Mouse (Mus musculus) urinary bladder, adult 2 months (tissue): ENCODE results near the gene Senp3. TPM values are rescaled to one million over a fixed set of nuclear protein-coding genes. Genes with fewer than 3 reads are reported as not detected.
A peak's percentile ranks its signal among the peaks of the same experiment; 100 is the strongest.

Source experiments
- DNase-seq: peaks from one replicate; pipeline ENCODE4 v3.0.0; 2022; ENCODE audit warnings: low spot score
- polyA plus RNA-seq: library from polyadenylated mRNA; depleted of rRNA; stranded (reverse); fragments of >200 nt; gene quantifications from 2 replicates; pipeline ENCODE4 v1.2.3, GENCODE M21; 2012

Gene Senp3
- polyA plus RNA-seq, 1 experiment = 108 TPM

DNA sequence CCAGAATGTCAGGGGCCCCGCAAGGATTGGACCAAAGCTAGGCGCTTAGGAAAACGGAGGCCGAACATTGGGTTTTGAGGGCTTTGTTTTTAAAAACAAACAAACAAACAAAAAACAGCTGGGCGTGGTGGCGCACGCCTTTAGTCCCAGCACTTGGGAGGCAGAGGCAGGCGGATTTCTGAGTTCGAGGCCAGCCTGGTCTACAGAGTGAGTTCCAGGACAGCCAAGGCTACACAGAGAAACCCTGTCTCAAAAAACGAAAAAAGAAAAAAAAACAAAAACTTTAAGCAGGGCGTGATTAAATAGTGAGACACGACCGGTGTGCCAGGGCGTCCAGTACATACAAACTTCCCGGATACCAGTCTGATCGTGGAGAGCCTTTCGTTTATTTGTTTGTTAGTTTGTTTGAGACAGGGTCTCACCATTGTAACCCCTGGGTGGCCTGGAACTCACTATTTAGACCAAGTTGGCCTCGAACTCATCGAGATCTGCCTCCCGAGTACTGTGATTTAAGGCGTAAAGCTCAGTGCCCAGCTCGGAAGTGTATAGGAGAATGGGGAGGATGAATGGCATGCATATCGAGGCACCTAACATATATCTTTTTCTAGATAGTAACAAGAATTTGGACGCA, 440 bp upstream of the Senp3 start:
- no peak for DNase-seq

DNA sequence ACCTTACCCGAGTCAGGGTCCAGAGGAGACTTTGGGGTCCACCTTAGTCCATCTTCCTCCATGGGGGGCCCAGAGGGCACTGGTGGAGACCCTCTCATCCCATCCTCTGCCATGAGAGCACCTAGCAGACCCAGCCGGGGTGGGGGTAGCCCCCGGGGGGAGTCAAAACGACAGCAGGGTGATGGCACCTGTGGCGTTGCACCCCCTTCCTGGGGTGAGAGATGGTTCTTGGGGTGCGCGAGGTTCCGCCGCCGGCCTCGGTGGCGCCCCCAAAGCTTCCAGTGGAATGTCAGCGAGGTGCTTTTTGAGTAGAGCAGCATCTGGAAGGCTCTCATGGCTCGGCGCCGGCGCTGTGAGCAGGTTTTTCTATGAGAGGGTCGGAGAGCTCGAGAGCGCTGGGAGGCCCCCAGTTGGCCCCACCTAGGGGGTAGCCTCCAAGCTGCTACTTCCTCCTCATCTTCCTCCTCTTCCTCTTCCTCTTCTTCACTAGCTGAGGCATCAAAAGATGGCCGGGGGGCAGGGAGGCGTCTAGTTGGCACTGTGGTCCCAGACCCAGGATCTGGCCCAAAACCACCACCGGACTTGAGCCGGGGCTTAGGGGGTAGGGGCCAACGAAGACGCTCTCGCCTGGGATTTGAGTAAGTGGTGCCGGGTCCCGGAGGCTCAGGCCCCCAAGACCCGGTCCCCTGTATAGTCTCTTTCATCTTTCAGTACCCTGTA, 1.6 kb downstream of the Senp3 start:
- no peak for DNase-seq

DNA sequence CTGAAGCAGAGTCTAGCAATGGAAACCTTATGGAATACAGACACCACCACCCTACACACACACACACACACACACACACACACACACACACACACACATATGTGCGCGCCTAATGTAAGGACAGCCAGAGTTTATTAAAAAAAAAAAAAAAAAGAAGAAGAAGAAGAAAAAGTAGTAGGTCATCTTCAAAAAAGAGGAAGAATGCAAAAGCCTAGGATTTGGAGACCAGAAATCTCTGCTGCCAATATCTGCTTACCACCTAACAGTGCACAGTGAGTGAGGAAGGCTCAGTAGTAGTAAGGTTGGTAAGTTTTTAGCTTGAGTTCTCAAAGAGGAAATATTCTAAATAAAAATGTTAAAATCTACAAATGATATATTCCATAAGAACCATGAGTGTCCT, 2.7 kb downstream of the Senp3 start:
- DNase-seq = no peak

DNA sequence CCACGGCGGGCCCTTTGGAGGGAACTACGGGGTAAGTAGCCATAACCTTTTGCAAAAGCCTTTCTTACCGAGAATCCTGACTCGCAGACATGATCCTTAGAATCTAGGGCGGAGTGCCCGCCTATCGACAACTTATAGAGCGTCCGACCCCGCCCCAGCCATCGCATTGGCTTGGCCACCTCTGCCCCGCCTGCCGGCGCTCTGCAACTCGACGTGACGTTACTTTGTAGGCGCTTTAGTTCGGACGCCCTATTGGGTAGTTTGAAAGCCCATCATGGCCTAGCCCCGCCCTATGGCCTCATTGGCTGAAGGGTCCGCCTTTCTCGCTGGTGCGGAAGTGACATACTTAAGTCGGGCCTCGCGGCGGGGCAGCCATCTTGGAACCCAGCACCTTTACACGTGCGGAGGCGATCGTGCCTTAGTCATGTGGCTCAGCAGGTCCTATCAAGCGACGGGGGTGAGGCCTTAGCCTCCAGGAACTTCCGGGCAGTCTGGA, 9.6 kb downstream of the Senp3 start, which contains the start of gene Eif4a1:
TSS of gene Eif4a1 (minus strand) at position 213 of the 496 bp plus-strand sequence.
- peak; percentile 97 for DNase-seq

DNA sequence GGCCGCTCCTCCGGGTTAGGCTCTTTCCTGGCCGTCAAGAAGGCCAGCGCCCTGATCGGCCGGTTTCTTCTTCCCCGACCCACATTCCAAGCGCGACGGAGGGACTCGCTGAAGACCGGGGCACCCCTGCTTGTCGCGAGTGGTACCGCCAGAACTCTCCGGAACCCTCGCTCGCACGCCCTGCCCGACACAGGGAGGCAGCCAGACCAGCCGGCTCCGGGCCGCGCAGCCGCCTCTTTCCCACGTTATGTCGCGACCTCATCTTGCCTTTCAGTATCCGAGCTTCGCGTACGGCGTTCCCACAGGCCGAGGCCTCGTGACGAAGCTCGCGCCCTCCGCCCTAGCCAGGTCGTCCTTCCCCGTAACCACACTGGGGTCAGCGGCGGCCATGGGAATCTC, 10.2 kb downstream of the Senp3 start:
- no peak for DNase-seq

DNA sequence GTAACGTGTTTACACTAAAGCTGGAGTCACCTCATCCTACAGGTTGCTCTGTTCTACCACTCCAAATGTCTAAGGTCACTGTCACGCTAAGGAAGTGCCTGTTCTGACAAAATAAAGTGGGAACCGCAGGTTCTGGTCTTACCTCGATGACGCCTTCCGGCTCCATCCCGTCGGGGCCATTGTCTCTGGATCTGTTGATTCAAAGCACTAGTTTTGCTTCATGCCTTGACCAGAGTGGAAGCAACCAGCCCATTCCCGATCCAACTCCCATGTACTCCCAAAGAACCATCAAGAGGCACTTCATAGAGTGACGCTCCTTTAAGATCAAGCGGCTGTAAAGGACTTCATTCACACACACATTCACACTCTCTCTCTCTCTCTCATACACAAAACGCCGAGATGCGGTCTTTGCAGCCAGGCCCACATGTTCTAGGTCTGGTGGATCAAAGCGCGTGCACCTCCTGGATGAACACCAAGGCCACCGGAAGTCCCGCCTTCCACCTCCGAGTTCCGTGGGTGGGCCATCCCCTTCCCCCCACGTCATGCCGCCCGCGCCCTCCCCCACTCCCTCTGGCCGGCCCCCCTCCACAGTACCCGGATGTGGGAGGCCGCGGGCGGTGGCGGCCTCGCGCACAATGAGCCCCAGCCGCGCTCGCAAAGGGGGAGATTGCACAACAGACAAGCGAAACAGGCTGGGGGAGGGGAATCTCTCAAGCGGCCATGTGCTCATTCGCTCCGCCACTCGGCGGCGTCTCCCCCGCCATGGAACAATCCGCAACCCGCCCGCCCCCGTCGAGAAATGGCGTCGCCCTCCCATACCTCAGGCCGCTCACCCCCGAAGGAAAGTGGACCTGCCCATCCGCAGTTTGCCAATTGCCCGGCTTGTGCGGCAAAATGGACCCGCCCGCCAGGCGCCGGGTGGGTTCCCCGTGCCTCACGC, 10.8 kb downstream of the Senp3 start:
- DNase-seq = peak; percentile 89

DNA sequence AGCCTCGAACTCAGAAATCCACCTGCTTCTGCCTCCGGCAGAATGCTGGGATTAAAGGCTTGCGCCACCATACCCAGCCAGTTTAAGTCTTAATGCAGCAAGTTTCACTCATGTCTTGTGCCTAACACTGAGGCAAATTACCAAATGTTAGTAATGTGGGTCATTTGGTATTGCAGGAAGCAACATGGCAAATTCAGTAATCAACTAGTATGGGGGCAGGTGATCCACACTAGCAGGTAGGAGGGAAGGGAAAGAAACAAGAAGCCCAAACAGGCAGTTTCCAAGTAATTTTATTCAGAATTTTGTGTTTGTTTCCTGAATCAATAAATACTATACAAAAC, 15.2 kb downstream of the Senp3 start:
- no peak for DNase-seq

DNA sequence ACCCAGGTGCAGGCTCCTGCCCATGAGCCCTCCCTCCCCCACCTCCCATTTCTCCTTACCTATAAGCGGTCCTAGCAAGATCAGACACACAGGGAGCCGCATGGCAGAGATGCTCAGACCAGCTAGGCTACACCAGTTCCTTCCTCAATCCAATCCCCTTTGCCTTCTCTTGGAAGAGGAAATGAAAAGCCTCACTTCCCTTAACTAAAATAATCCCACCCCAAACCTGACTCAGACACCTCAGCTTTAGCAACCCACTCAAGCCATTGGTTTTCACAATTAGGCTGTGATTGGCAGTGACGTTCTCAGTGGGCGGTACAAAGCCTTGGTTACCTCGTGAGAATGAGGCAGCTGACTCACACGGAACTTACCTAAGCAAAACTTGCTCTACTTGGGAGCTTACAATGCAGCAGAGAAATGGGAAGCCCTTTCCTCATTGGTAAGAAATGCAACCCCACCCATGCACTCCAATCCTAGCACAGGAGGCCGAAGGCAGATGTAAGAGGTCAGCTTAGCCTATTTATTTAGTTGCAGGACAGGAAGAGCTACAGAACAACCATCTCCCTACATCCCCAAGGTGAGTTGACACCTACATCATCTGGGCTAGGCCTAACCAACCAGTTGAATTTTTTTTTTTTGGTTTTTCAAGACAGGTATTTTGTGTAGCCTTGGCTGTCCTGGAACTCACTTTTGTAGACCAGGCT, 15.8 kb downstream of the Senp3 start, which contains the start of gene Cd68:
TSS of gene Cd68 (minus strand) at position 193 of the 704 bp plus-strand sequence.
- DNase-seq = no peak

DNA sequence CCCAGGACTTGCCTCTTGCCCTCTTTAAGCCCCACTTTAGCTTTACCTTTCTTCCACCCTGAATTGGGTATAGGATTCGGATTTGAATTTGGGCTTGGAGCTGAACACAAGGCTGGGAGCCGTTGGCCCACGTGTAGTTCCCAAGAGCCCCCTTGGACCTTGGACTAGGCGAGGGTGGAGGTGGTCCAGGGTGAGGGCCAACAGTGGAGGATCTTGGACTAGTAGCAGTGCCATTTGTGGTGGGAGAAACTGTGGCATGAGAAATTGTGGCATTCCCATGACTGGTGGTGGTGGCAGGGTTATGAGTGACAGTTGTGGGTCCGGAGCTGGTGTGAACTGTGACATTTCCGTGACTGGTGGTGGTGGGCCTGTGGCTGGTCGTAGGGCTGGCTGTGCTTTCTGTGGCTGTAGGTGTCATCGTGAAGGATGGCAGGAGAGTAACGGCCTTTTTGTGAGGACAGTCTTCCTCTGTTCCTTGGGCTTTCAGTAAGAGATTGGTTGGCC, 16.4 kb downstream of the Senp3 start:
- no peak for DNase-seq

DNA sequence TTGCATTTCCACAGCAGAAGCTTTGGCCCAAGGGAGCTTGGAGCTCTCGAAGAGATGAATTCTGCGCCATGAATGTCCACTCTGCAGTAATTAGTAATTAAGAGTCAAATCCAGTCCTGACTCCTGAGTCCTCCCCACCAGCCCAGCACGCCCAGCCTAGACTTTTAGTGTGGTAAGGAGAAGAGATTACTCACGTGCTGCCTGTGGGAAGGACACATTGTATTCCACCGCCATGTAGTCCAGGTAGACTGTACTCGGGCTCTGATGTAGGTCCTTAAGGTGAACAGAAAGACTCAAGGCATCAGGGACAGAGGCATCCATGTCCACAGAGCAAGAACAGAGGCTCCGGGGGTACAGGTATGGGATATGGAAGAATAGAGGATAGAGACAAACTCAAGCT, 17.0 kb downstream of the Senp3 start:
- DNase-seq = no peak

DNA sequence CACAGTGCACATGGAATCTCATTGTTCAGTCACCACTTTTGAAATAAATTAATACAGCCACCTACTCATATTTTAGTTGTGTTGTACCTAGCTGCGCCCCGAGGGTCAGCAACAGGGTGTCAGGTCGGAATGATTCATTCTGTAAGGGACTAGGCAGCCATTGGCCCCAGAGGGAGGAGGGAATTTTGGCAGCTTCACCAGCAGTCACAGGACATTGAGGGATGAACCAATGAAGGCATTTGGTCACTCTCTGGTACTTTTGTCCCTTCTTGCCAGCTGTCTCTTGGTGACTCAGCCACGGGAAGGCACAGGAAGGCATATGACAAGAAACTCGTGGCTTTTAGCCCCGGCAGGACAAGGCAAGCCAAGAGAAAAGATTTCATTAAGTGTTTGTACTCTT, 18.1 kb downstream of the Senp3 start:
- DNase-seq = no peak

DNA sequence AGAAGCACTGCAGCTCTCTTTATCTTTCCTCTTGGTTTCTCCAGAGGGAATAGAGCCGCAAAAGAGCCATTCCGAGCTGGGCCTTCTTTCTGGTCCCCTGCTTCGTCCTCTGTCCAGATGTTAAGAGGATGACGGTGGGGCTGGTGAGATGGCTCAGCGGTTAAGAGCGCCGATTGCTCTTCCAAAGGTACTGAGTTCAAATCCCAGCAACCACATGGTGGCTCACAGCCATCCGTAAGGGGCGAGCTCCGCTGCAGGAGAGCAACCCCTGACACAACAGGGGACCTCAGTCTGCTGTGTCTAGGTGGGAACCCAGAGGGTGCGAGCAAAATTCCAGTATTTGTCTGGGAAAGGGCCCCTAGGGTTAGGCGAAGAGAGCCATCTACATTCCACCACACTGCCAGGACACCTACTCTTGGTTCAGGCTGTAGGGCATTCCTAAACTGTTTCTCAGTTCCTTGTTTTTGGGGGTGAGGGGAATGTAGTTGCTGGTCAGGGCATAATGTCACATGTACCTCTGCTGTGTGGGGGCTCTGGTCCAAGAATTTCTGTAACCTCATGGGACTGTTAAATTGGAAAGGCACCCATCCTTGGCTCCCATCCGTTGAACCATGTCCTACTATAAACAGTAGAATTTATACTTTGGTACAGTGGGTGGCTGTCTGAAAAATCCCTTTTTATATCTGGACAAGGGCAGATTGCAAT, 18.8 kb downstream of the Senp3 start:
- DNase-seq = no peak

DNA sequence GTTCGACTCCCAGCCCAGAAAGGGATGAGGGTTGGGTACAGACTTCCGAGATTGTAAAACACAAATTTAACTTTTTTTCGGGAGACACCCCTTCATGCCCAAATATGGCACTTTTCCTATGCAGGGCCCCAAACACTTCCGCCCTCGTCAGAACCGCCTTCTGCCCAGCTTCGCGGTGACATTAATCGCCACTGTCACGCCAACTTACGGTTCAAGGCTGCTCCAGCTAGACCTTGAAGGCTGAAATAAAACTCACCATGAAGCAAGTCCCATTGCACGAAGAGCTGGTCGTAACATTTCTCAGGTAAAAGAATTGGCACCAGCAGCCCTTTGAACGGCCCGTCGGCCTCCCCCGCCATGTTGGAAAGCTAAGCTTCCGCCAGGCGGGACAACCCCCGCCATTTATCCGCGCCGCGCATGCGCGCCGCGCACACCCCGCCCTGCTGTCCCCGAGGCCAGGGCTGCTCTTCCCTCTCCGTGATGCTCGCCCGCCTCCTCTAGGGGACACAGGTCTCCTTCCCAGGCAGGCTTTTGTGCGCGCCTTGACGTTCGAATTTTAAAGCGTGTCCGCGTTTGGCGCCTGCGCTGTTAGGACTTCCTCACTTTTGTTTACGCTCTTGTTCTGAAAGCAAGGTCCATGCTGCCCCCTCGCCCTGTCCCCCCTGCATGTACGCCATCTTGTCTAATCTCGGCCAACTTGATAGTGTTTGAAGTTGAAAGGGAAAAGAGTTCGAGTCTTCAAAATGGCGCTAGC, 19.5 kb downstream of the Senp3 start, which contains the start of gene Mpdu1:
TSS of gene Mpdu1 (minus strand) at position 430 of the 754 bp plus-strand sequence.
- peak; percentile 91 for DNase-seq

DNA sequence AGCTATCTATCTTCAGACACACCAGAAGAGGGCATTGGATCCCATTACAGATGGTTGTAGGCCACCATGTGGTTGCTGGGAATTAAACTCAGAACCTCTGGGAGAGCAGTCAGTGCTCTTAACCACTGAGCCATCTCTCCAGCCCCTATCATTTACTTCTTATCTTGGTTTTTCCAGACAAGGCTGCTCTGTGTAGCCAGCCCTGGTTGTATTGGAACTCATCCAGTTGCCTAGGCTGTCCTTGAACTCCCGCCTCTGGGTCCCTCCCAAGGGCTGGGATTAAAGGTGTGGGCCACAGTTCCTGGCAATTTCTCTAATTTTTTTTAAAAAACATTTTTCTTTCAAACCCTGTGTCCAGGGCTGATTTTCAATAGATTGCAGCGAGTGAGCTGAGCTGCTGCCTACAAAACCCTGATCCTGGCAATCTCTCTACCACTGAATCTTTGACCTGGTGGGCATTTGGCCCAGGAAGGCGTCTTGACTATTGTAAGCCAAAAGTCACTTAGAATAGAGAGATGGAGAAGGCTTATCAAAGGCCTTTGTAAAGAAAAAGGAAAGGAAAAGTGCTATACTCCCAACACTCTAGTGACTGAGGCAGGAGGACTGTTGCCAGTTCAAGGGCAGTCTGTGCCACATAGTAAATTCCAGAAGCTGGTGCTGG, 20.5 kb downstream of the Senp3 start:
- DNase-seq = no peak

DNA sequence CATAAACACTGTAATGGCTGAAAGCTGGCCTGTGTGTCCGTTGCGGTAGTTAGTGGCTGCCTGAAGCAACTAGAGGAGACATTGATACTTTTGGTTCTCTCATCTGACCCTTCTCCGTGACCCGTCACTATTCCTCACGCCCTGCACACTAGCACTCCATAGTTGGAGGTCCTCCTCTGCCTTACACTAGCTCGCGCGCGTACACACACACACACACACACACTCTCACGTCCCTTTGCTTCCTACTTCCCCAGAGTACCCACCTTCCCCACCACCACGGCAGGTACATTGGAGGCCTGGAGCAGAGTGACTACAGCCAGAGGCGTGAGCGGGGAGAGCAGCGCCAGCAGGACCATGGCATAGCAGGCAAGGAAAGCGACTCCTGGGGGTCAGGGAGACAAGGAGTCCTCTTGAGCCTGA, 24.4 kb downstream of the Senp3 start:
- DNase-seq = no peak

DNA sequence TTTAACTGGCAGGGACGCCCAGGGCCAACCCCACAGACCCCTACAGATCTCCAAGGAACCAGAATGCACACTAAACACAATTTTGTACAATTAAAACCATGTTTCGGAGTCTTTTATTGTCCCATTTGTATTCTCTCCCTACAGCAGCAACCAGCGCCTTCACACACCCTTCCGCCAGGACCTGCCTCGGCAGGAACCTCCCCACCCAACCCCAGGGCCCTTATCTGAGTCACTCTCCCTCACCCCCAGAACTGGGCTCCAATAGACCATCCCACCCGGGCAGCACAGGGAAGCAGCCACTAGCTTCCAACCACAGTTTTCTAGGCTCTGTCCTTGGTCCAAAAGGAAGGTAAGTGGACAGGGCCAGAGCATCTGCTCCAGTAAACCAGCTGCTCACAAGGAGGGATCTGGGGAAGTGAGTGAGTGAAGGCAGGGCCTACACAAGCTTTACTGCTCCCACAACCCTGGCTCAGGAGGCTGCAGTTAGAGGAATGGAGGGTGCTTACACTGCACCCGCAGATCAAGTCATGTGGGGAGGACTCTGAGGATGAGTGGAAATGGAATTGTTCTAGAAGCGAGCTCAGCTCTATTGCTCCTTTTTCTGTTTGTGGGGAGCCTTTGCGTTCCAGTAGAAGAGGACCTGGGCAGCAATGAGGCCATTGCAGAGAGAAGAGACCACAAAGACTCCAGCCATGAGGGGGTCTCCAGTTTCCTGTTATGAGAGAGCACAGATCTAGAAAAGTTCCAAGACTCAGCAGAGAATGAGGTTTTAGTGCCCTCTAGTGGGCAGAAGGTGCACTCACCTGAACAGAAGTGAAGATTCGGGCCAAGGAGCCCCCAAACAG, 25.0 kb downstream of the Senp3 start:
- DNase-seq = no peak

DNA sequence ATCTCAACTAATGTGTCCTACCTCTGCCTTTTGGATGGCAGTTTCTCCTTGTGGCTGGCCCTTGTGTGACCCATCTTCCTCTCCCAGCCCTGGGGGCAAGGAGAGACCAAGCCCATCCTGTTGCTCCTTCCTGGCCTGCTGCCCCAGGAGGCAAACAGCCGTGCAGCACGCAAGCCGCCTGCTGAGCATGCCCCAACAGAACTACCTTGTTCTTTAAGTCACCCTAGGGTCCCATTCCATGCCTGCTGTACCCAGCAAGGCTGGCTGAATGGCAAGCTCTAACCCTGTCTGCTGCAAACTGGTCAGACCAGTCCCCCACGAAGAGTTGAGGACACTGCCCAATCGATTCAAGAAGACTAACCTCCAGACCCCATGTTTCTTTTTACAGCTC, 25.8 kb downstream of the Senp3 start:
- DNase-seq = peak; percentile 62

DNA sequence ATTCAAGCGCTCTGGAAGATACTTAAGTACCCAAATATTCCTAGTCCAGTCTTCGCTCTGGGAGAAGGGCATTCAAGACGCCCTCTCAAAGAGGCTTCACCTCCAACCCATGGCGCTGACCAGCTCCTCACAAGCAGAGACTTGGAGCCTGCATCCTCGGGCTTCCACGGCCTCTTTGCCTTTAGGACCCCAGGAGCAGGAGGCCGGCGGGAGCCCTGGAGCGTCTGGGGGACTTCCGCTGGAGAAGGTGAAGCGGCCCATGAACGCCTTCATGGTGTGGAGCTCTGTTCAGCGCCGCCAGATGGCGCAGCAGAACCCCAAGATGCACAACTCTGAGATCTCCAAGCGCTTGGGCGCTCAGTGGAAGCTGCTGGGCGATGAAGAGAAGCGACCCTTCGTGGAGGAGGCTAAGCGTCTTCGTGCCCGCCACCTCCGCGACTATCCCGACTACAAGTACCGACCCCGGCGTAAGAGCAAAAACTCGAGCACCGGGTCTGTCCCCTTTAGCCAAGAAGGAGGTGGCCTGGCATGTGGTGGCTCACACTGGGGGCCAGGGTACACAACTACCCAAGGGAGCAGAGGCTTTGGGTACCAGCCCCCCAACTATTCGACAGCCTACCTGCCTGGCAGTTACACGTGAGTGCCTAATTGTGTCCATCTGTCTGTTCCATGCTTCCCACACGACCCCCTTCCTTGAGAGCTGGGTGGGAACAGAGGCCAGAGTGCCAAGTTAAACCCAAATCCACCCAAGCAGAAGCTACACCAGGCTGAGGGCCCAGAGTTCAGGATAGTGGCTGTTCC, 26.4 kb downstream of the Senp3 start, which contains the start of gene Sox15:
TSS of gene Sox15 (plus strand) at position 51 of the 801 bp plus-strand sequence.
- peak; percentile 69 for DNase-seq
